Mouse (Mus musculus) embryo, embryonic 11.5 days (tissue): Measurements from ENCODE around the gene Gm20807.
"Not testable (repeated sequence)": the region's sequence is repeated elsewhere in the genome, so short reads cannot be mapped to it uniquely, and the experiment has no call there.

Source experiments
- DNase-seq: peaks from one replicate; pipeline ENCODE4 v3.0.0-alpha.2; 2012; ENCODE audit warnings: low read depth, low spot score

The Gm20807 gene

DNA sequence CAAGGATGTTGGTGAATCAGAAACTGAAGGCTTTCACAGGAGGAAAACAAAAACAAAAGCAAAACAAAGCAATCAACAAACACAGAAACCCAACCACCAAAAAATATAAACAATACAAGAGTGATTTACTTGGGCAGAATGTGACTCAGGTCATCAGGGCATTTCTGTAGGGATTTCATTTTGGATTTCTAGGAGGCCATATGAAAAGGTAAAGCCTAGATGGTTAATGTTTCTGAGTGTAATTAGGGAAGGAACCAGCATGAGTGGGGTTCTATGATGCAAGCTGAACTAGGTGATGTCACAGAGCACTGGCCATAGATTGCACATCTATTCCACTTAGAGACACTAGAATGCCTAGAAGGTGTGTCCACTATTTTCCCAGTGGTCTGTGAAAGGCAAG, at the start of gene Gm20807:
TSS of gene Gm20807 (plus strand) at position 301 of the 400 bp plus-strand sequence.
- not testable (repeated sequence) for DNase-seq
